Mouse (Mus musculus) heart, embryonic 16.5 days (tissue): ENCODE measurements around the gene Upk3b. TPM values are rescaled to one million over a fixed set of nuclear protein-coding genes. Genes with fewer than 3 reads are reported as not detected.
A peak's percentile ranks its signal among the peaks of the same experiment; 100 is the strongest.

Source experiments
- ATAC-seq: fragments of 200-750 bp; cut with Nextera tagmentation; replicated peaks from 2 replicates; pipeline ENCODE4 v1.8.0; 2017; ENCODE audit warnings: moderate number of reproducible peaks; ENCODE audit not compliant: insufficient read depth, low FRiP score; ENCODE audit errors: extremely low read depth
- H3K27ac ChIP-seq: fragments of 300-500 bp; sonication (generic); 2 replicates; pipeline ENCODE4 v1.5.1; 2014; ENCODE audit warnings: mild to moderate bottlenecking, low read length, control low read depth, moderate library complexity
- H3K27me3 ChIP-seq: fragments of 300-500 bp; sonication (generic); 2 replicates; pipeline ENCODE4 v1.6.1; 2014; ENCODE audit warnings: low read length, mixed read lengths; ENCODE audit not compliant: control insufficient read depth, insufficient read depth
- H3K36me3 ChIP-seq: fragments of 300-500 bp; sonication (generic); 2 replicates; pipeline ENCODE4 v1.6.1; 2014; ENCODE audit not compliant: control insufficient read depth, insufficient read depth
- H3K4me1 ChIP-seq: fragments of 300-500 bp; sonication (generic); 2 replicates; pipeline ENCODE4 v1.6.1; 2014; ENCODE audit warnings: low read length, mixed read lengths; ENCODE audit not compliant: control insufficient read depth, insufficient read depth
- H3K4me2 ChIP-seq: fragments of 300-500 bp; sonication (generic); 2 replicates; pipeline ENCODE4 v1.6.1; 2014; ENCODE audit warnings: low read depth, mild to moderate bottlenecking, control low read depth, low read length
- H3K4me3 ChIP-seq: fragments of 300-500 bp; sonication (generic); 2 replicates; pipeline ENCODE4 v1.5.1; 2014; ENCODE audit warnings: mild to moderate bottlenecking, control low read depth, low read length
- H3K9ac ChIP-seq: fragments of 300-500 bp; sonication (generic); 2 replicates; pipeline ENCODE4 v1.6.1; 2014; ENCODE audit warnings: low read length, control low read depth
- H3K9me3 ChIP-seq: fragments of 300-500 bp; sonication (generic); replicated peaks from 2 replicates; pipeline ENCODE4 v1.6.1; 2016; ENCODE audit warnings: low read length; ENCODE audit not compliant: control insufficient read depth
- WGBS: fragments of 180-500 bp; shearing (Covaris S2); extraction: QIAGEN DNeasy Blood & Tissue Kit; methylation state at CpG from one replicate; pipeline ENCODE4 v1.1.7; 2014; 5-methylcytosine and 5-hydroxymethylcytosine counted together
- polyA plus RNA-seq: library from polyadenylated mRNA; unstranded; fragments of >200 nt; fragmentation: Nextera tagmentation; extraction: Ambion mirVana; gene quantifications from 2 replicates; pipeline ENCODE4 v1.2.1, GENCODE M21; 2015

Upk3b gene
- polyA plus RNA-seq, 1 experiment from 2014 or later, result 28.7 TPM

GRCm38 (mm10) chr5:136002751-136003151, 35.5 kb upstream of the Upk3b start:
- H3K4me2 ChIP-seq, result no peak overlapping the region

DNA sequence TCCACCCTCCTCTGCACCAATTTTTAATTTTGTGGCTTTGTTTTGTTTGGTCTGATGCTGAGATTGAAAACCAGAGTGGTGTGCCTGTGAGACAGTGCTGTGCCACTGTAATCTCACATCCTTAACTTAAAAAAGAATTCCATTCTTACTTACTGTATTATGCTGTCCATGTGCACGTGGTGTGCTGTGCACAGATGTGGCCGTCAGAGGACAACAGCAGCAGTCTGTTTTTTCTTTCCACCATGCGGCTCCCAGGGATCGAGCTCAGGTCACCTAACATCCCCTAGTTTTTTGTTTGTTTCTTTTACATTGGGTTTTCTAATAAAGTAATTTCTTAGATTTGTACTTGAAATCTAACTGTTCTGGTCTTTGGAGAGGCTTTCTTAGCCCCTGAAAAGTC, 33.8 kb upstream of the Upk3b start:
- Histone ChIP-seq H3K9ac (no peak overlapping the region), H3K4me1 (peaks cover 8% of the 10 kb centered on the region), H3K27me3 (no peaks in the 10 kb centered on the region), H3K4me2 (no peak overlapping the region), H3K4me3 (no peak overlapping the region), H3K27ac (no peak overlapping the region), H3K36me3 (no peaks in the 10 kb centered on the region), H3K9me3 (no peaks in the 10 kb centered on the region)
- ATAC-seq, result no peak
- WGBS, result 72% methylated on average over 4 of the region's 4 CpGs

More at GRCm38 (mm10) chr5:136002751-136003151, 35.5 kb upstream of the Upk3b start:
- Histone ChIP-seq H3K4me3 (no peak overlapping the region), H3K9ac (no peak overlapping the region), H3K36me3 (peaks cover 9% of the 10 kb centered on the region), H3K4me1 (peaks cover 8% of the 10 kb centered on the region), H3K27ac (peak overlapping the region; percentile 37), H3K27me3 (no peaks in the 10 kb centered on the region), H3K9me3 (no peaks in the 10 kb centered on the region)
- whole genome bisulfite sequencing, result 24% methylated on average over 3 of the region's 3 CpGs
- peak; percentile 58; the same call in 1 of the 2 replicates for ATAC-seq

- Histone ChIP-seq H3K36me3 (peaks cover 18% of the 10 kb centered on the region), H3K27me3 (no peaks in the 10 kb centered on the region), H3K4me3 (no peak overlapping the region), H3K4me2 (no peak overlapping the region), H3K27ac (no peak overlapping the region), H3K9ac (no peak overlapping the region), H3K9me3 (no peaks in the 10 kb centered on the region), H3K4me1 (peaks cover 6% of the 10 kb centered on the region)
- WGBS, result 58% methylated on average over 7 of the region's 7 CpGs
- ATAC-seq, result no peak
Observed at GRCm38 (mm10) chr5:136007745-136008144, 30.6 kb upstream of the Upk3b start.

- Histone ChIP-seq H3K27me3 (no peaks in the 10 kb centered on the region), H3K27ac (peak overlapping the region; percentile 85), H3K4me1 (peaks cover 47% of the 10 kb centered on the region), H3K4me2 (peak overlapping the region; percentile 38), H3K9ac (peak overlapping the region; percentile 49), H3K9me3 (no peaks in the 10 kb centered on the region), H3K36me3 (peaks cover 16% of the 10 kb centered on the region), H3K4me3 (no peak overlapping the region)
- 43% methylated on average over 10 of the region's 10 CpGs for WGBS
- ATAC-seq, result peak; percentile 80
Observed at GRCm38 (mm10) chr5:136014877-136015276, 23.4 kb upstream of the Upk3b start.

DNA sequence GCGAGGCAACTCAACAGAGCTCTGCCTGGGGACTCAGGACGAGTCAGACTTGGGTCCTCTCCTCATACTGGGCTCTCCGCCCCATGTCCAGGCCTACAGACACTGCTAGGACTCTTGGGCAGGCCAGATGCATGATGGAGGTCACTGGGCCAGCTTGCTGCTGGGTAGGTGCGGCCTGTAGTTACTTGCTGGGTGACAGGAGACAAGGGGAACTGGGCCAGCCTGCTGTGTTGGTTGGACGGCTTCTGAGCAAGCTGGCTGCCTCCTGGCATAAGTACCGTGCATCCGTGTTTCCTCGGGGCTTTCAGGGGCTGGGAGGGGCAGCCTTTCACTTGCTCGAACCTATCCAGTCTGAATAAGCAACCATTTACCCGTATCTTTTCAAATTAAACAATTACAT, 22.7 kb upstream of the Upk3b start:
- WGBS, result 62% methylated on average over 10 of the region's 10 CpGs
- no peak for ATAC-seq
- peaks cover 51% of the 10 kb centered on the region for H3K4me1 ChIP-seq
- no peaks in the 10 kb centered on the region for H3K27me3 ChIP-seq
- H3K27ac ChIP-seq, result peak overlapping the region; percentile 85
- H3K9me3 ChIP-seq, result no peaks in the 10 kb centered on the region
- peaks cover 9% of the 10 kb centered on the region for H3K36me3 ChIP-seq
- H3K4me3 ChIP-seq, result peak overlapping the region; percentile 13; the same call in 1 of the 2 replicates
- H3K9ac ChIP-seq, result peak overlapping the region; percentile 49
- H3K4me2 ChIP-seq, result peak overlapping the region; percentile 38

DNA sequence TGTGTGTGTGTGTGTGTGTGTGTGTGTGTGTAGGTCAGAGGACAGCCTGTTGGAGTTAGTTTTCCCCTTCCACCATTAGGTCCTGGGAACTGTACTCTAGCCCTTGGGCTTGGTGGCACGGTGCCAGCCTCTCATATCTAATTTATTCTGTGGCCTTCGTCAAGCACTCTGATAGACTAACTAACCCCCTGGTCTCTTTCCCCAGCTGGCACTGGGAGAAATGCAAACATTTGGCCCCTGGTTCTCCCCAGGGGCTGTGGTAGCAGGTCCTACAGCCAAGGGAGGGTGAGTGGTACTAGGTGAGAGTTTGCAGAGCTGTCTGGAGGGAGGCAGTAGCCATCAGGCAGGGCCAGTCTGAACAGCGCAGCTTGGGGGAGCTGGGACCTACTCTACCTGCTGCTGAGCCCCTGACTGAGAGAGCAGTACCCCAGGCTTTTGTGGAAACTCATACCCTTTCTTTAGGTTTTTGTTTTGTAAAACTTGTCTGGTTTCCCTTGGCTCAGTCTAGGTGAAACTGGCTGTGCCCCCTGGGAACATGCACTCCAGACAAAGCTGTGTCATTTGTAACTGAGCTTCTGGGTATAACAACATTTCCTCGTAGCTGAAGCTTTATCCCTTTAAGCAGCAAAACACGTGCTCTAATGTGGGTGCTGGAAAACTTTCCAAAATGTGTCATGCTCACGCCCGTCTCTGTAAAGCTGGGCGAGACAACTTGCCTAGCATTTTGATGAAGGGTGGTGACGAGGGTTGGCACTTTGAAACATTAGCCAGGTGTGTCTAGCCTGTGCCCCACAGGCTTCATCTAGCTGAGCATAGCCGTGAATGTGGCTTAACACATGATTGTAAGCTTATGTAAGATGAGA, 22.1 kb upstream of the Upk3b start:
- H3K27ac ChIP-seq, result peak overlapping the region; percentile 85
- H3K4me2 ChIP-seq, result peak overlapping the region; percentile 38; the same call in 1 of the 2 replicates
- peak overlapping the region; percentile 45; the same call in 1 of the 2 replicates for H3K9ac ChIP-seq
- H3K4me1 ChIP-seq, result peaks cover 51% of the 10 kb centered on the region
- no peak overlapping the region for H3K4me3 ChIP-seq
- no peaks in the 10 kb centered on the region for H3K27me3 ChIP-seq
- ATAC-seq, result no peak
- peaks cover 5% of the 10 kb centered on the region for H3K36me3 ChIP-seq
- WGBS, result 47% methylated on average over 10 of the region's 10 CpGs
- H3K9me3 ChIP-seq, result no peaks in the 10 kb centered on the region

DNA sequence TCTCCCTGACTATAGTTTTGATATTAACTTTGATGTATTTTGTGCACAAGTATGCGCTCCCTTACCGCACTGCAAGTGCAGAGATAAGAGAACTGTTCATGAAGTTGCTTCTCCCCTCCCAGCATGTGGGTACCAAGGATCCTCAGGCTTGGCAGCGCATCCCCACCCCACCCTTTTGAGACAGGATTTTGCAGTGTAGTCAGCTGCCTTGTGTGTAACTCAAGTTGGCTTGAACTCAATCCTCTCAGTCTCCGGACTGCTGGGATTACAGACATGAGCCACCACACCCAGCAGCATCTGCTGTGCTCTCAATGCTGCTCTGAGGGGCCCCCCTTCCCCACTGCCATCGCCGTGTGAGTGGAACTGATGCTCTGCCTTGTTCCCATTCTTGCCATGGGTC, 21.0 kb upstream of the Upk3b start:
- Histone ChIP-seq H3K4me1 (peaks cover 51% of the 10 kb centered on the region), H3K27me3 (no peaks in the 10 kb centered on the region), H3K4me3 (no peak overlapping the region), H3K36me3 (no peaks in the 10 kb centered on the region), H3K4me2 (no peak overlapping the region), H3K9ac (no peak overlapping the region), H3K27ac (no peak overlapping the region; the same call in 1 of the 2 replicates), H3K9me3 (no peaks in the 10 kb centered on the region)
- ATAC-seq, result no peak
- 72% methylated on average over 6 of the region's 6 CpGs for WGBS

- no peak overlapping the region for H3K4me3 ChIP-seq
- H3K4me2 ChIP-seq, result no peak overlapping the region
- H3K9me3 ChIP-seq, result no peaks in the 10 kb centered on the region
- no peak overlapping the region for H3K27ac ChIP-seq
- WGBS, result 71% methylated on average over 2 of the region's 2 CpGs
- H3K27me3 ChIP-seq, result no peaks in the 10 kb centered on the region
- H3K36me3 ChIP-seq, result no peaks in the 10 kb centered on the region
- no peak overlapping the region for H3K9ac ChIP-seq
- peaks cover 51% of the 10 kb centered on the region for H3K4me1 ChIP-seq
- no peak for ATAC-seq
Observed at GRCm38 (mm10) chr5:136018726-136019125, 19.6 kb upstream of the Upk3b start.

GRCm38 (mm10) chr5:136019907-136020306, 18.4 kb upstream of the Upk3b start:
- Histone ChIP-seq H3K27ac (peak overlapping the region; percentile 21), H3K9ac (peak overlapping the region; percentile 21; the same call in 1 of the 2 replicates), H3K27me3 (no peaks in the 10 kb centered on the region), H3K4me3 (no peak overlapping the region), H3K9me3 (no peaks in the 10 kb centered on the region), H3K4me1 (peaks cover 48% of the 10 kb centered on the region), H3K36me3 (no peaks in the 10 kb centered on the region), H3K4me2 (no peak overlapping the region)
- WGBS, result 0% methylated on average over 1 of the region's 1 CpGs
- peak; percentile 58 for ATAC-seq
